Mouse (Mus musculus): Measurements from ENCODE around the gene Hdac8. TPM values are rescaled to one million over a fixed set of nuclear protein-coding genes. Genes with fewer than 3 reads are reported as not detected.

The Hdac8 gene
- 9.5 and 11.7 TPM in 2 replicates for total RNA-seq (2017)

GRCm38 (mm10) chrX:102504644-102505481, at the start of gene Hdac8:
Gene Hdac8 (minus strand): TSS chrX:102505359.
- peak; percentile 71; the same call in 1 of the 2 replicates for ATAC-seq (ENCODE audit: extremely low read depth, insufficient number of reproducible peaks, low FRiP score, poor library complexity, severe bottlenecking)

DNA sequence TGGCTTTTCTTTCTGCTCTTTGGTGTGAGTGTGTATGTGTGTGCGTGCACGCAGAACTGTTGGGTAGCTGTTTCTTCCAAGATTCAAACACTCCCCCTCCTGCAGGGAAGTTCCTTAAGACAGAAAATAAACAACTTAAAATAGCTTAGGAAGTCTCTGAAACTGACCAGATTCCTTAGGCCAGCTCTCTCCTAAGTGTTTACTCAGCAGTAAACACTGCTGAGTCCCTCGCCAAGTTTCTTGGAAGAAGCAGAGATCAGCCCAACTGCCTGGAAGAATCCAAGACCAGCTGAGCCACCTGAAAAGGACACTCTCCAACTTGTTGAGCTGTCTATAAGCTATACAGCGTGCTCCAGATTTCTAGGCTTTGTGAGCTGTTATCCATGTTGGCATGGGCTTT, 4.0 kb upstream of the Hdac8 start:
- ATAC-seq (ENCODE audit: extremely low read depth, insufficient number of reproducible peaks, low FRiP score, poor library complexity, severe bottlenecking) = no peak

- no peak for ATAC-seq (ENCODE audit: extremely low read depth, insufficient number of reproducible peaks, low FRiP score, poor library complexity, severe bottlenecking)
Measured at GRCm38 (mm10) chrX:102504179-102504578, 980 bp downstream of the Hdac8 start.

DNA sequence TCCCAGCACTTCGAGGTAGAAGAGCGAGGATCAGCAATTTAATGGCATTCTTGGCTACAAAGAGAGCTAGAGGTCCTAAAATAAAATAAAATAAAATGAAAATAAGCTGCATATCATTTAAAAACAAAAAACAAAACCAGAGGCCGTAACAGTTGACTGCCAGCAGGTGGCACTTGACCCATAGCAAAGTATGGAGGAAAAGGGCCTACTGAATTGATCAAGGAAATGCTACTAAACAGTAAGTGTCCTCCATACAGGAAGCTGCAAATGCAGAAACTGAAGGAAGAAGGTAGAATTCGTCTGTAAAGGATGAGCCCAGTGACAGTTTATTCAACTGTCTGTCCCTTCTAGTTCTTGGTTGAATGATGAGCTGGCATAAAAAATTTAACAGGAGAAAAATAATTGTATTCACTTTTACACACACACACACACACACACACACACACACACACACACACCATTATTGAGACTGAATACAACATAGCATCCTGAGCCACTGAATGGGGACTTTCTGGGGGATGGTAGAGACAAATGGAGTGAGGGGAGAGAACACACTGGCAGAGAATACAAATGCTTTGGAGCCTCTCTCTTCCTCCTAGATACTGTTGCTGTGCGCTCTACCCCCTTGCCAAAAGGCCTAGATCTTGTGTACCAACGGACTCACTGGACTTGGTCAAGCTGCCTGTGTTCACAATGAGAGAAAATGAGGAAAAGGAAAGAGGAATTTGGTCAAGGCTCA, 11.0 kb downstream of the Hdac8 start:
- no peak for ATAC-seq (ENCODE audit: extremely low read depth, insufficient number of reproducible peaks, low FRiP score, poor library complexity, severe bottlenecking)

DNA sequence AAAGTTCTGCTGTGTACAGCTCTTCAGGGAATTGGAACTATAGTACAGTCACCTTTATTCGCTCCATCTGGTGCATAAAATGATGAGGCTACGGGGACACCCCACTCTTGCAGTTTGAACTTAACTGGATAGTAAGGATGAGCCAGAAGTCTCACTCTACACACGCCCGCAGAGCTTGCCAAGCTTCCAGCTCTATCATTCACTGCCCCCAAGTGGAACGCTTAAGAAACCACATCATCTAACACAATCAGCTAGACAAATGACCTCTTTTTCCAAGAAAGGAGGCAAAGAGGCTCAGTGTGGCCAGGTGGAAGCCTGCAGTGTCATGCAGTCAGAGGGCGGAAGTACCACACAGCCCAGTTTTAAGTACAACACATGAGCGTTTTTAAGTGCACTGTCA, 19.6 kb downstream of the Hdac8 start:
- no peak for ATAC-seq (ENCODE audit: extremely low read depth, insufficient number of reproducible peaks, low FRiP score, poor library complexity, severe bottlenecking)

DNA sequence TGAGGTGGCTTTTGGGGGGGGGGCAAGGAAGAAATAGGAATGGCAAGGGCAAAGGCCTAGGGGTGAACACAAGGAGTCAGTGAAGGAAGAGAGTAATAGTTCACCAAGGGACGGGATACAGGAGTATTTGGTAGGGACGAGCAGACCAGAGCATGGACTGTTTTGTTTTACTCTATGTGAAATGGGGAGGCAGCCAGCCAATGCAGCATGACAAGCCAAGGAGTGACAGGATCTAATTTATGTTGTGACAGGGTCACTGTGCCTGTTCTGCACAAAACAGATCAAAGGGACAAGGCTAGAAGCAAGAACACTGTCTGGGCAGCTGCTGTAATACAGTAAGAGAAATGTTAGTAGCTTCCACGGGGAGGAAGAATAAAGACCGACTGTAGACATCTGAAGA, 25.5 kb downstream of the Hdac8 start:
- ATAC-seq (ENCODE audit: extremely low read depth, insufficient number of reproducible peaks, low FRiP score, poor library complexity, severe bottlenecking) = no peak

GRCm38 (mm10) chrX:102478965-102479364, 26.2 kb downstream of the Hdac8 start:
- ATAC-seq (ENCODE audit: extremely low read depth, insufficient number of reproducible peaks, low FRiP score, poor library complexity, severe bottlenecking) = no peak

GRCm38 (mm10) chrX:102478481-102478880, 26.7 kb downstream of the Hdac8 start:
- ATAC-seq (ENCODE audit: extremely low read depth, insufficient number of reproducible peaks, low FRiP score, poor library complexity, severe bottlenecking) = no peak

DNA sequence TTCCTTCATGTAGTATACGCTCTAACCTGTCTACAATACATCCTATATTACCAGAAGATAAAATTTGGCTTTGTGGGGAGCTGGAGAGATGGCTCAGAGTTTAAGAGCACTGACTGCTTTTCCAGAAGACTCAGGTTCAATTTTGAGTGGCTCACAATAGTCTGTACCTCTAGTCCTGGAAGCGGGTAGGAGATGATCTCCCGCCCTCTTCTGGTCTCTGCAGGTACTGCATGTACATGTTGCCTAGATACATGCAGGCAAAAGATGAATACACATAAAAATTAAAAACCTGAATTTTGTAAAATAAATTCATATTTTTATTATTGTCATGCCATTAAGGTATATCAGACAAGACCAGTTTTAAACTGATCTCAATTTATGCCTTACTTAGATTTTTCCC, 28.4 kb downstream of the Hdac8 start:
- 0 out of 2 replicates have a peak, but pooled peaks have one; percentile 41 for ATAC-seq (ENCODE audit: extremely low read depth, insufficient number of reproducible peaks, low FRiP score, poor library complexity, severe bottlenecking)

DNA sequence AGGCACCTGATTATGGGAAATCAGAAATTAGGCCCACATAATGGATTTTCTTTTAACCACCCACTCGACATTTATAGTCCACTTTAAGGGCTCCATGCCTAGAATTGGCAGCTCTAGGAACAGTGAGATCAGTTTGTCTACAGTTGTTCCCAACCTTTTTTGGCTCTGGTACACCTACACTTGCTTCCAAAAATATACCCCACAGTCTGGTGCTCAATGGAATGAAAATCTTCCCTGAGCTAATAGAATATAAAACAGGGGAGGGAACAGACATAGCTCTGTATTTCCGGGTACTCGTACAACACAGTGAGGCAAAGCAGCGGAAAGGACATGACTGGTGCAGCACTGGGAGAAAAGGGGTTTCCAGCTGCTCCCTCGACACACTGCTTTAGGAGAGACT, 29.6 kb downstream of the Hdac8 start:
- no peak for ATAC-seq (ENCODE audit: extremely low read depth, insufficient number of reproducible peaks, low FRiP score, poor library complexity, severe bottlenecking)

DNA sequence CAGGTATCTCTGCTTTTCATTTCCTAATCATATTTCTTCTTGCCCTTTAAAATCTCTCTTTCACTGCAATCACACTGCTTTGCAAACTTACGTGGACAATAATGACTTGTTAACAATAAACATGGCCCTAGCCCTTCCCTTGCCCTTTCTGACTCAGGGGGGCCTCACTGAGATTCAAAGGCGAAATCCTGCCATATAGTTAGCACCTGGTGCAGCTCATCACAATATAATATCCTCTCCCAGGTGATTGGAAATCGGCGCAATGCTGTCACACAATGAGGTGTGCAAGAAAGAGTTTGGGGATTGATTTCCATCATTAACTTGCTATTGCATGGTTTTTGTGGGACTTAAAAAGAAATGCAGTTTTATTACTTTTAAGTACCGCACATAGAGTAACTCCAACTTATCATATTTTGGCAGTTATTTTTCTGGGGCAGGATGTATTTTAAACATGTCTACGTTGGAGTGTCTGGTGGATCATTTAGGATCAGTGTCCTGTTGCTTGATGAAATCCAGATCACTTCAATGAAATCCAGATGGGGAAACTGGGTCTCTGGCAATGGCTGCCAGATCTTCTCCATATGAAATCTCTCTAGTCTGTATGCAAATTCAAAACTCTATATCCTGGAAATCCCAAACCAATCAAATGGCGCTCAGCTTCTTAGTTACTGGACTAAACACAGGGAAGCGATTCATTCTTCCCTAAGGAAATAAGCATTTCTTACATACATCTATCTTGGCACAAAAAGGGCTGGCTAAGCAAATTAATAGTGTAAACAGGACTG, 86.6 kb downstream of the Hdac8 start:
- no peak for ATAC-seq (ENCODE audit: extremely low read depth, insufficient number of reproducible peaks, low FRiP score, poor library complexity, severe bottlenecking)

- no peak for ATAC-seq (ENCODE audit: extremely low read depth, insufficient number of reproducible peaks, low FRiP score, poor library complexity, severe bottlenecking)
Measured at GRCm38 (mm10) chrX:102416972-102417371, 88.2 kb downstream of the Hdac8 start.

GRCm38 (mm10) chrX:102416386-102416785, 88.8 kb downstream of the Hdac8 start:
- ATAC-seq (ENCODE audit: extremely low read depth, insufficient number of reproducible peaks, low FRiP score, poor library complexity, severe bottlenecking) = no peak

DNA sequence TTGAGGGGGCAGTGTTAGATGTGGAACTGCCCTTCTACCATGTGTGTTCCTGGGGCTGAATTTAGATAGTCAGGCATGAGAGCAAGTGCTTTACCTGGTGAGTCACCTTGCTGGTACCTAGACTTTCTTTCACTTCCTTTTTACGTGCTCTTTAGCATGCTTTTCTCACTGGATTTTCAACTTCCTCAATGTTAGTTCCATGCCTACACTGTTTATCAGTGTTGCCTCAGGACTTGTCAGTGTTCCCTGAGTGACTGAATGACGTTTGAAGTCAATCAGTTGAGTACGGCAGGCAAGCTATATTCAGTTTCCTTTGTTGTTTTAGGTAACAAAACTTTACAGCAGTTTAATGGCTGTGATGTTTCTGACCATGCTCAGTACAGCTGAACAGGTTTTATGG, 120.4 kb downstream of the Hdac8 start:
- peak; percentile 36; the same call in 1 of the 2 replicates for ATAC-seq (ENCODE audit: extremely low read depth, insufficient number of reproducible peaks, low FRiP score, poor library complexity, severe bottlenecking)

- no peak for ATAC-seq (ENCODE audit: extremely low read depth, insufficient number of reproducible peaks, low FRiP score, poor library complexity, severe bottlenecking)
Measured at GRCm38 (mm10) chrX:102383151-102383550, 122.0 kb downstream of the Hdac8 start.

DNA sequence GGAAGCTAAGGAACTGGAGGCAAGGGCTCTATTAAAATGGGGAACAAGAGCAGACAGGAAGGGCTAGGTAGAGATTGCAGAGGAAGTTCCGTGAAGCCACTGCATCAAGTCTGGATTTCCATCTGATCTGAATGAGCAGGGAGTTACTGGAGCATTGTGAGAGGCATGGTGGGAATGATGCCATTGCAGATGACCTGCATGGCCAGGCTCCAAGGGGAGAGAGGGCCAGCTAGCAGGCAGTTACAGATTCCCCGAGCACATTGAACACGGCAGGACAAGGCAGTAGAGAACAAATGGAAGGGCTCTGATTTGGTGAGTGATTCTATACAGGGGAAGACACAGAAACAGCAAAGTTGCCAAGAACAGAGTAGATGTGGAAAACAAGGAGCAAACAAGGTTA, 138.6 kb downstream of the Hdac8 start:
- no peak for ATAC-seq (ENCODE audit: extremely low read depth, insufficient number of reproducible peaks, low FRiP score, poor library complexity, severe bottlenecking)

DNA sequence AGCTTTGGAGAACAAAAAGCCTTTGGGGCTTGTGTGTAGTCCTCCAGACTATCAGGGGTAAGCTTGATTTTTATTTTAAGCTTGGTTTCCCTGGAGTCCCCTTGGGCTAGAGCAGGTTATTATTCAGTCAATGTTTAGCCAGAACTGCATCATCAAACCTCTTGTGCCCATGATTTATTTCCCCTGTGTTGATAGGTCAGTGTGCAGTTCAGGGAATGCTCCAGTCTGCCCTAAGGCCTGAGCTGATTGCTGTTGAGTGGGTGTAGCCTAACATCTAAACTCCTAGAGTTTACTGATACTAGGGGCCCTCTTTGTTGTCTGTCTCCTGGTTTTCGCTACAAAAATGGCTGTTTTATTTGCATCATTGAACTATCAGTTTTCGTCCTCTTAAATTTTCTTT, 142.9 kb downstream of the Hdac8 start:
- no peak for ATAC-seq (ENCODE audit: extremely low read depth, insufficient number of reproducible peaks, low FRiP score, poor library complexity, severe bottlenecking)

DNA sequence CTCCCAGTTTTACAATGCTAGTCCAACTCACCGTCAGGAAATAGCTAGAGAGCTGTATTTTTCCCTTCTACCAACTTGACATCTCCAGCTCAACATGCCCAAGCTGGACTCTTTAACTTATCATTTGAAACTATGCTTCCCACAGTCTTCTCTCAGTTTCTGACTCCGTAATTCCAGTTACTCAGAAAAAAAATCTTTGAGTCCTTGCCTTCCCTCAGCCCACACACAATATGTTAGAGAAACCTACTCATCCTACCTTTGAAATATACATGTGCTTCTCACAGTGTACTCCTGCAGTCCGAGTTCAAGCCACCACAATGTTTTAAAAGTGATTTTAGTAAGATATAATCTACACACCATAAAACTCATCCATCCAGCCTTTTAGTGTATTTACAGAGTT, 151.7 kb downstream of the Hdac8 start:
- no peak for ATAC-seq (ENCODE audit: extremely low read depth, insufficient number of reproducible peaks, low FRiP score, poor library complexity, severe bottlenecking)
